Mouse (Mus musculus): Measurements from ENCODE around the gene Tnrc18.
A peak's percentile ranks its signal among the peaks of the same experiment; 100 is the strongest.

The Tnrc18 gene

DNA sequence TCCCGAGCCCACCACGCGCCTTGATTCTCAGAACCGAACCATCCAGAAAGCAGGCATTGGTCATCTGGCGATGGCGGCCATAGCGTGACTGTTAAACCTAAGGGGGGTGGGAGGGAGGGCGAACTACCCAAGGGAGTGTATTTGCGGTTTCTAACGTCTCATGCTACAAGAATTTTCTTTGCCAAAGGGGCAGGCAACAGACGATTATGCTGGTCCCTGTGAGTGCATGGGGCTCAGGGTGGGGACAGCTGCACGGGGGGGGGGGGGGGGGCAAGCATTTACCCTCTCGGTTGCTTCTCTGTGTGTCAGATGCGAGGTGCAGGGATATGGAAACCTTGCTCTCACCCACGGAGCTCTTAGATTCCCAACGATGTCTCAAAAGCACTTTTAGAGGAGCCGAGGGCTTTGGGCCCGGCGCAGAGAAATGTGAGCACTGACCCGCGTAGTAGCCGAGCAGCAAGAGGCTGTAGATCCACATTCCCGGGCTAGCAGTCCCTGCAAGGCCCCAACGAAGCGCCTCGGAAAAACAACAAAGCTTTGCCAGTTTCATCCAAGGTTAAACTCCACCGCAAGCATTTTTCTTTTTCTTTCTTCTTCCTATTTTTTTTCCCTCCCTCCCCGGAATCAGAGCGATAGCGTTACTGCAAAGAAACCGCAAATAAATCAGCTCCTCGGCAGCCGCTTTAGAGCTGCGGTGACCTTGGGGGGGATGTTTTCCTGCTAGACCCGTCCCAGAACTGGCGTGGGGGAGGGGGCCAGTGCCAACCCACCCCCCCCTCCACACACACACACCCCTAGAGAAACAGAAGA, 5.0 kb upstream of the Tnrc18 start:
- DNase-seq = peak; percentile 76

DNA sequence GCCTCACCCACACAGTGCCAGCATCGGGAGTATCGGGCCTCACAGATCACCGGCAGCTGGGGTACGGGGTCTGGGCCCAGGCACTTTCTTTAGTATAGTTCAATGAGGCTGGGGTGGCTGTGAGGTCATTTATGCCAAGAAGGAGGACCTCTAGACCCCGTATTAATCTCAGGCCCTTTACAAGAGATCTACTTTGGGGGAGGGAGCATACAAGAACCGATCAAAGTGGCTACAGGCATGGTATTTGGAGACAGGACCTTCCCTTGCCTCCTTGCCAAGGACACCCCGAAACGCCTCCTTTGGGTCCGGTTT, 4.5 kb upstream of the Tnrc18 start:
- no peak for DNase-seq

DNA sequence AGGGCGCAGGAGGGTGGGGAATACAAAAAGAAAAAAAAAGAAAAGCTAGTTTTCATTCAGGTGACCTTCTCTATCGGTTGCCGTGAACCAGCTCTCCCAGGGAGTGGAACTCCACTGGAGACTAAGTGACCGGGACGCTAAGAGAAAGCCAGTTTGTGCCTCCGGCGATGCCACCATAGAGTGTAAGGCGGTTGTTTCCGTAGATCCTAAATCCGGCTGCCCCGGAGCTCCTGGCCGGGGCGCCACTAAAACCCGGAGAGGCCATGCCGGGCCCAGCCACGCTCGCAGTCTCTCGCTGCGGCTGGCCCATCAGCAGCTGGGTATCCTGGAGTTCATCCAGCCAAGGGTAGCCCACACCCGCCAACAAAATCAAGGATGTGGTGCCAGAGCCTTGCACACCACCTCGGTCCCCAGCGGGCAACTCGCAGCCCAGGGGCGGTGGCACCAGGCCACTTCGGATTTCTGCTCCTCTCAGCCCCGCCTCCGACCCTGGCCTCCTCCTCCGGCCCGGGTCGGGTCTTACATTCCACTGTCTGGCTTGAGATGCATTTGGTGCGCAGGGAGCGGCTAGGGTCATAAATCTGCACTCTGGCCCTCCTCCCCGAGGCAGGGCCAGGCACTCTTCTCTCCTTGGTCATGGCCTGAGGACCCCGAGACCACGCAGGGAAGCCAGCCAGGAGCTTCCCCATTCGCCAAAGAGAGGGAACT, 4.0 kb upstream of the Tnrc18 start:
- DNase-seq = peak; percentile 96

DNA sequence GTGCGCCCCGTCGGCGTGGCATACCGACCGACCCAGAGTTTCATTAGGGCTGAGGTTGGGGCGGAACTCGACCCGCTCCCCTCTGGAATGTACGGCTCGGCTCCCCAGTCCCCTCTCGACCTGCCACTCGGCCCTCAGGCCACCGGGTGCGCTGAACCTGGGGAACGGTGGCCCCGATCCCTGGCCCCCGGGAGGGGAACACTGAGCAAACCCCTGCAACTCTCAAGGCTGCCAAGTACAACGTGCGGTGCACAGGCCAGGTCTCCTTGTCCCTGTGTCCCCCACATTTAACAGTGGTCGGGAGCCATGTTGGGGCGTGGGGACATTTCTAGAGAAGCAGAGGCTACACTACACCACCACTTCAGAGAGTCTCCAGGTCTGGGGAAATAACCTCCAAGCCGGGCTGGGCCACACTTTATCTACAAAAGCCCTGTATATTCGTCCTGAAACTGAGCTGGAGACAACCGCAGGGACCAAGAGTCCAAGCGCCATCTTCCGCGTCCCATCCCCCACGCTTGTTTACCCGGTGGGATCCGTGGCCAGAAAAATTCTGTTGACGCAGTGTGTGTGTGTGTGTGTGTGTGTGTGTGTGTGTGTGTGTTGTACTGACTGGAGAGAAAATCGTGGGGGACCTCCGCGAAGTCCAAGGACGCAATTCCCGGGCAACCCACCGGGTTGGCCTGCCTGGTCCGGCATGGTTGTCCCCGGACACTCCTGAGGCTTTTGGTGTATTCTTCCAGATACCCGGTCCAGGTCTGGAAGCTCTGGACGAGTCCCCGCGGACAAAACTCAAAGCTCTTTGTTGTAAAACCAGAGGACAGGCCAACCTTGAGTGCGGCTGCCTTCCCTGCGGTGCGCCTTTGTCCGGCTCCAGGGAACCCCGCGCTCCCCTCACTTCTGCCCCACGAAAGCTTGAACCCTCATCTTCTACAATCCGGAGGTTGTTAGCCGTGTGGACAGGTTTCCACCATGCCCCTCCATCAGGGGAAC, 3.1 kb upstream of the Tnrc18 start:
- DNase-seq = peak; percentile 88

DNA sequence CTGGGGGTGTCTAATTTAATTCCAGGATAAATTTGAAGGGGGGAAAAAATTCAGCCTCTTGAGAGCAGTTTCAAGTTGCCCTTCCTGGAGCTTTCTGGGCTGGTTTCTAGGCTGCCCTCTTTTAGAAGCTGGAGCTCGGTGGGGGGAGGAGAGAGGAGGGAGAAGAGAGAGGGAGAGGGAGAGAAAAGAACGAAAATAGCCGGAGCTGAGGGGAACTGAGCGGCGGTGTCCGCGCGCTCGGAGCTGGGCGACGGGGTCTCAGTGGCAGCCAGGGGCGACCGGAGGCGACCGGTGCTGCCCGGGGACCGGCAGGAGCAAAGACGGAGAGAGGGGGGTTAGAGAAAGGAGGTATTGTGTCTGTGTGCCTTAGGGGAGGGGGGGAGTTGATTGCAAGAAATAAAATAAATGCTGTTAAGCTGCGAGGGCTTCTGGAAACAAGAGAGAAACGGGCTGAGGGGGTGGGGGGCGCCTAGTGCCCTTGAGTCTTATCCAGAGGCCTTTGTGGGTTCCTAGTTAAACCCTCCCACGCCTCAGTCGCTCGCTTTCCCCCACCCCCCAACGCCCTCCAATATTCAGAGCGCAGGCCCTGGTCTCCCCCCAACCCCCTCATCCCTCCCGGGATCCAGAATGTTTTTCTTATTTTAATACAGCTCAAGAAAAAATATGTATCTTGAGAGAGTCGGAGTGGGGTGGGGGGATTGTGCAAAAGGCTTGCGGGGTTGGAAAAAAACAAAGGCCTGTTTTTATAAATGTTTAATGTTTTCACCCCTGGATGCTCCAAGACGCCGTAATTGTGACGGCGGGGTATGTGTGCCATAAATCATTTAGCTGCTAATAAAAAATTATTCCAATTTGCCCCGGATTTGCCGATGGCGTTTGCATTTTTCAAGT, 2.2 kb upstream of the Tnrc18 start:
- peak; percentile 83 for DNase-seq

DNA sequence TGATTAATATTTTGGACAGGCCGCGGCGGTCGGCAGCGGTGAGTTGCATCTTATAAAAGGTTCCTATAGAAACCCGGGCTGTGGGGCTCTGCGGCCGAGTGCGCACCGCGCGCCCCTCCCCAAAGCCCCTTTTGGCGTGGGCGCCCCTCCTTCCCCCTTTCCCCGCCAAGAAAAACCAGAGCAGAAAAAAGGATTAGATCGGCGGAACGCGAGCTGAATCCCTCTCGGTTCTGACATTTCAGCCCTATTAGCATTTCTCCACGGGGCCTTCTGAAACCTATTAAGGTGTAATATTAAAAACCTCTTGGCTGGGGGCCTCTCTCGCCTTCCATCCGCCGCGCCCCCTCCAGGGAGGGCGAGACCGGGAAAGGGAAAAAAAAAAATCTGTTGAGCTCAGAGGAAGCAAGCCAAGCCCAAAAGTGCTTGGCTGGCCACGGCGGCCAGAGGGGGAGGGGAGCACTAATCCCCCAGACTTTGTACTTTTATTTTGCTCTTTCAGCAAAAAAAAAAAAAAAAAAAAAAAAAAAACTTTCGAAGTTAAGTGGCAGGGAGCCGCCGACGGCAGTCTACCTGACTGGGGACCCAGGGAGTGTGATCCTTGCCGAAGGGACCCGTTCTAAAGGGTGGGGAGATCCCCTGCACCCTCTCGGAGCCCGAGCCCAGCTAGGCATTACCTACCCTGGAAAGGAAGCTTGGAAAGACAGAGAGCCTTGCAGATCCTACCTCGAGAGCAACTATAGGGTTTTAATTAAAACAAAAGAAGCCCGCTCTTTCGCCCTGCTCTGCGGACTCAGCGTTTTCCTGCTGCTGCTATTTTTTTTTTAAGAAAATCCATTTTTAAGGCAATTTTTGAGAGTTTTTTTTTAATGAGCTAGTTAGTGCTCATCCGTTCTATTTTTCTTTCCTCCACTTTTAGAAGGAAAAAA, 1.2 kb upstream of the Tnrc18 start:
- DNase-seq = peak; percentile 92

DNA sequence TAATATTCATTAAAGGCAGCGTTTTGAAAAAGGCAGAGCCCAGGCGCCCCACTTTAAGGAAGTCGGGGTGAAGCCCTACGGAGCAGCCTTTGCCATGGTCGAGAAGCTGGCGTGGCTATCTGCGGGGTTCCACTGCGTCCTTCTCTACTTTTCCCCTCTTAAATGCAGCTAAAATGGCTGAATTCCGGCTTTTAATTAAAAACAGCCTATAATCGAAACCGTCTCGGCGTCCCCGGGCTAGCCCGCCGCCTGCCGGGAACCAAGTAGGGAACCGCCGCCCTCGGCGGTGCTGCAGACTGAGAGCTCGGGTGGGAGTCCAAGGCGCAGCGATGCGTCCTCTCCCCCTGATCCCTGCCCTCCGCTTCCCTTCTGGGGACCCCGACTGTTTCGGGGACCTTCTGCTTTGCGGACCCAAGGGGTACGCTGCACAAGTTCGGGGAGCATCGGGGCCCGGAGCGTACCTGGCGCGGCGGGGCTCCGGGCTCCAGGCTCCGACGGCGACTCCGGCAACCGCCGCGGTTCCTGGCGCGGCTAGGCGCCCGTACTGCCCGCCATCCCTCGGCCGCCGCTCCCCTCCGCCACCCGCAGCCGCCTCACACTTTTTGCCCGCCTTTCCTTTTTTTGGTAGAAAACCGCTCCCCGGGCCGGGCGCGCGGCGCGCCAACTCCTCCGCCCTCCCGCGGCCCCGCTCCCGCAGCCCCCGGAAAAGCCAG, 495 bp downstream of the Tnrc18 start:
- DNase-seq = peak; percentile 80

DNA sequence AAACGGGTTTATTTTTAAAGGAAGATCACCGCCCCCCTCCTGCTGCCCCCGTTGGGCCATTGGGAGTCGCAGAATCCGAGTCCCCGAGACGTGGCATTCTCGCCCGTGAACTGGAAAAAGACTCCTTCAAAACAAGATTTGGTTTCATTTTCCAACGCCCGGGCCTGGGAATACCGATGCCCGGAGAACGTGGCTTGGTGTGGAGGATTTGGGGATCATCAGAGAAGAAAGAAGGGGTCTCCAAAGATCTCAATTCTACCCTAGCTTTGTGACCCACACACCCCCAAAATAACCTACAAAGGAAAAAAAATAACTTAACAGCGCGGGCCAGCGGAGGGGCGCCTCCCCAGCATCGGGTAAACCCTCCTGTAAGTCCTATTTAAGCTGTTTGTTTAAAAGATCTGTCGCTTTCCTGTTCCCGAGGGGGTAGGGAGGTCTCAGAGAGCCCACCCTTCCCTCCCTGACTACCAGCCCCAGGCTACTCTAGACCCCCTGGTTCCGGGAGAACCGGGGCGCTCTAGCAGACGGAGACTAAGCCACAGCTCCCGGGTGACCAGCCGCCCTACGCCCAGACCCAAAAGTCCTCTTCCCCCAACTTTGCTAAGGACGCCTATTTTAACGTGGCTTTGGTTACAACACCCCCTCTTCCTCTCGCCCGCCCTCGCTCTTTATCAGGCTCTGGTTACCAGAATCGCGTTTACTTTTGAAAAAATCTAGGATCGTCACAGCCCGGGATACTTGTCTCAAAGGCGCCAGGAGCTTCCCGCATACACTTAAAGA, 1.2 kb downstream of the Tnrc18 start:
- DNase-seq = peak; percentile 69

DNA sequence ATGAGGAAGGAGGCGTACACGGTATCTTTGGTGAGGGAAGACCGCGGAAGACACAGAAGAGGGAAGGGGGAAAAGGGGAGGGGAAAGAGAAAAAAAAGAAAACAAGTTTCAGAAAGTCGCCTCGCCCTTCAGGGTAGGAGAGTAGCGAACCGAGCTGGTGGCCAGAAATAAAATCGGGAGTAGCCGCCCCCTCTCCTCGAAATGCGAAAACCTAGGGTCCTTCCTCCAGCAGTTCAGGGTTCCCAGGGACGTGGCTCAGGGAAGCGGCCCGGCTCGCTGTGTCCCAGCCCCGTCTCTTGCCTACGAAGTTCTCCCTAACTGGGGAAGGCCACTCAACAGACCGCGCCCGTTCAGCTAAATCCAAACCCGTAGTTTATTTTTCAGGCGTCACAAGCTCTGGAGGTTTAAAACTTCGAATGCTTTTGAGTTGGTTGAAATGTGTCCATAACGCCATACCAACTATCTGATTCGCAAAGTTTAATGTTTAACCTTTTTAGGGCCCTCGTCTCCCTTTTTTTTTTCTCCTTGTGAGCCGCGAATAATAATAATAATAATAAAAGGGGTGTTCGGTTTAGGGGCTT, 2.0 kb downstream of the Tnrc18 start:
- peak; percentile 61 for DNase-seq

DNA sequence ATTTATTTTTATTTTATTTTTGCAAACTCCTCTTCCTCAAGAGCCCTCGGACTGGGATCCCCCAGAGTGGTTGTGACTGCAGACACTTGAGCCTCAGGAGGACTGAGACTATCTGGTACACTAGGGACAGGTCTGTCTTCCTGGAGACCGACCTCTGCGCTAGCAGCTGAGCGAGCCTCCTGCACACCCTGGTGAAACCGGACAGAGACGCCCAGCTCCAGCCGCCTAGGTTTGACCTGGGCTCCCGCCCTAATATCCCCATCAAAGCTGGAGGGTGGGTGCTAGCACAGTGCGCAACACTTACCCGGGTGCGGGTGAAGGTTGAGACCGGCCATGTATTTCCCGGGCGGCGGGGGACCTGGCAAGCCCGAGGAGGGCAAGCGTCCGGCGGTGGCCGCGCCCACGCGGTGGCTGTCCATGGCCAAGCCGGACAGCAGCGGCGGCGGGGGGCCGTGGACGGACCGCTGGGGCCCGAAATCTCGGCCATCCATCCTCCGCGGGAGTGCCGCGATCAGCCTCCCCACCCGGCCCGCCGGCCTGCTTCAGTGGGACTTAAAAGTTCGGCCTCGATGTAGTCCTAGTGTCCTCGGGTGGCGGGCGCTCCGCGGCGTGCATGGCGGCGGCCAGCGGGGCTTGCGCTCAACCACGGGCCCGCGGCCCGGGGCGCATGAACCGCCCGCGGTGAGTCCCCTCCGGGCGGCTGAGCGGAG, 2.6 kb downstream of the Tnrc18 start:
- peak; percentile 70 for DNase-seq

DNA sequence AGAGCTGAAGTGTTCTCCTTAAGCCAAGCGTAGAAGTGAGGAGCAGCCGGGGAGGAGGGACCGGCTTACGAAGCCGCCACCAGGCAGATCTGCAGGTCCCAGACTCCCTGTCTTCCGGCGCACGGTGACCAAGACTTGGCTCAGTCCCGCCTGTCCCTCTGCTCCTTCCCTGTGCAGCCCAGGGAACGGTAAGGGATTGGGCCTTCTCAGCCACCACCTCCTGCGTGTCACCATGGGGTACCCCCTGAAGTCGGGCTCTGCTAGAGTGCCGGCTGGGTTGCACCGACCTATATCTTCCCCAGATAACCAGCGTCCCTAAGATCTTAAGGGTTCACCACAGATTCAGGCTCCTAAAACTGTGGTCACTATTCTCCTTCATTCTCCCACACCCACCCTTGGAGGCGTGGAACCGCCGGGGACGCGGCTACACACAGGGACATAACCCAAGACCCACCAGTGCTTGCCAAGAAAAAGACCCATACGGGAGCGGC, 3.3 kb downstream of the Tnrc18 start:
- DNase-seq = peak; percentile 72

DNA sequence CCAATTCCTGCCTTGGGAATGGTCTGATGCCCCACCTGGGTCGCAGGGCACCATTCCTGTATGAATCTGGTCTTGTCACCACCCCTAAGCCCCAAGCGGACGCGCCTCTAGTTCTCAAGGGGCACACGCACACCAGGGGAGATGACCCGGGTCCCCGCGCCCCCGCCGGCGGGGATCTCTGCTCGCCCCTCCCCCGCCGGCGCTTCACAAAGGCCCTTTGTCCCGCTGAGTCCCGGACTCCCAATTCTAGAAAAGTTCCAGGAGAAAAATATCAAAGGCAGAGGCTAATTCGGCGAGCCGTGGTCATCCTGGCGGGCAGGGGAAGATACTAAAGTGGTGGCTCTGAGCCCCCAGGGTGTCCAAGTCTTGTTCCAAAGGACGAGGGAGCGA, 3.7 kb downstream of the Tnrc18 start:
- DNase-seq = peak; percentile 64

DNA sequence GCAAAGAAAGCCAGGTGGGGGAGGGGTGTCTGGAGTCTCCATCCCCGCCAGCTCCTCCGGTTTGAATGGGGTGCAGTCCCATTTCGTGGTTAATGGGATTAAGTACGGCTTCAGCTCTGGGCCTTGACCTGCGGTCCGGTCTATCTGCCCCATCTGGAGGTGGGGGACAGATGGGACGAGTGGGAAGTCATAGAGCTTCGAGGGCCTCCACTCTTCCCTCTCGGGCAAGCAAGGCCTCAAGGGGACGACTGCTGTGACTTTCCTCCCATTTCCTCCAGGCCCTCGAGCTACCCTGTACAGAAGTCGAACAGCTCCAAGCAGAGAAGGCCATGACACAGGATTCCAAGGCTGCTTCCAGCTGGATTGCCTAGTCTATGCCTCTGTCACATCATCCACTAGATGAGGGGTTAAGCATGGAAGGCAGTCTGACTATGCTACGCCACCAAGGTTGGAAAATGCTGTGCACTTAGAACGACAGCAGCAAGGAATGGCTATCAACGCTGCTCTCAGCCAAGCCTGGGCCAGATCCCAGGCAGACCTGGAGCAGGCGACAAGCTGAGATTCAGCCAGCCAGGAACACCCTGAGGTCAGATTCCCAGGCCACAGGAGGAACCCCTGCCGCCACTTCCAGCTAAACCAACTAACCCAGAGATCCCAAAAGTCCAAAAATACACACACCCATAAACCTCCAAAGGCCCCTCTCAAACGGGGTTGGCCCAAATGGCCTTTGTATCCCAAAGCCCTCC, 4.3 kb downstream of the Tnrc18 start:
- peak; percentile 71 for DNase-seq

DNA sequence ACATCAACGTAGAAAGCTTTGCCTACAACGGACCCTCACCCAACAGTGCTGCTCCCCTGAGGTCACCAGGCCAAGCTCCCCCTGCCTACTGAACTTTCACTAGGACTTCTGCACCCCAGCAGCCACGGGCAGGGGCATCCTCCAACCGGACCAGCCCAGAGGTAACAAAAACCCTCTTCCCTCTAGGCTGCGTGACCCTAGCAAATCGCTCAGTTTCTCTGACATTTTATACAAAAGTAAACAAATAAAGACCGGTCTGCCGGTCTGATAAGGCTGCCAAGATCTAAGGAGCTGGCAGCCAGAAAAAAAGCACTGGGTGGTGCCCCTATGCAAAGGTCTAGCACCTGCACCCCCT, 4.9 kb downstream of the Tnrc18 start:
- no peak for DNase-seq

DNA sequence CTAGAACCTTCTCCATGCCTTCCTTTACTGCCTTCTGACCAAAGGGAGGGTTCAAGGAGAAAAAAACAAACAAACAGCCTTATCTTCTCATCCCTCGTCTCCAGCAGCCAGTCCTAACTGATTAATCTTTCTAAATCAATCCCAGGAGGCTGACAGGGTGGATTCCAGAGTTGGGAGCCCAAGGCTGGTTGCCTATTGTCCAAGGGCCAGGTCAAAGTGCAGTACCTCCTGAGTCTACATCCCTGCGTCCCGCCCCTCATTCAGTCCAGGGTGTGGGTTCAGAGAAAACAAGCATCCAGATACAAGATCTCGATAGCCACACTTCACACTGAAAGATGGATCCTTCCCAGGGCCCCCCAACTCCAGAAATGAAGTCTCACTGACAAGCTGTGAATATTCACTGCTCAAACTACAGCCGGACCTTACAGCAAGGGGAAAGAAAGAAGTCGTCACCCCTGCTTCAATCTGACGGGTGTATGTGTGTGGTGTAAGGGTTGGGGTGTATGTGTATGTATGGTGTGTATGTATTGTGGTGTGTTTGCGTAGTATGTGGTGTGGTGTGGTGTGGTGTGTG, 5.5 kb downstream of the Tnrc18 start:
- peak; percentile 55 for DNase-seq

DNA sequence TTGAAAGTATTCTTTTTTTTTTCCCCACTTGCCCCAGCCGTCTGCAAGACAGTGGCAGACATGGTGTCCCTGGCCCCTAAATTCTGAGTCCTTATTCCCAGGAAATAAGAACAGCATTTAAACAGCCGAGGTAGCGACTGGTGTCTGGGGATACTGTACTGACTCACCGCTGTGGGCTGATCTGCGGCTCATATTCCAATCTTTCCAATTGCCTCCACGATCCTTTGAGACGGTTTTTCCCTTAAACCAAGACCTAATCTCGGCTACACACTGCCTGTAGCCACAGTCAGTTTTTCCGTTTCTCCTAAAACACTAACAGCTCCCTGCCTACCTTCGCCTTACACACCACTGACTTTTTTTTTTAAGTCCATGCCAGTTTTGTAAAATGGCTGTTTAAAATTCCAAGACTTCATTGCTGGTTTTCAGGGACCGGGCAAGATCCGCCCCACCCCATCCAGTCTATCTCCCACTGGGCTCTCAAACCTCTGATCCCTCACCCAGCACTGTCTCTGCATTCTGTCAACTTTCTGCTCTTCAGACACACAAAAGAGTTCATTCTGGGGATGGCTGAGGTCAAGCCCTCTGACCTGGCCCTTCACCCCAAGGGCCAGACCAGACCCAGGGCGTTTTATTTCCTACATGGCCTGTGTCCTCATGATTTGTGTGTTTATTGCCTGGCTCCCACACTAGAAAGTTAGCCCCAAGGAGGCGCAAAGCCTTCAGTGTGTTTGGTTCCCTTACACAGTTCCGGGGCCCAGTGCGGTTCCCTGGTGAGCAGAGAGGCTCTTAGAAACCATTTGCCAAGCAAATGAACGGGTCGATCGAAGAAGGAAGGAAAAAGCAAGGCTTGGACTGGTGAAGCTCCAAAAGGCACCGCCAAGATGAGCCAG, 6.5 kb downstream of the Tnrc18 start:
- DNase-seq = peak; percentile 39
